Mouse (Mus musculus): ENCODE results near the gene Pik3r2. TPM values are rescaled to one million over a fixed set of nuclear protein-coding genes. Genes with fewer than 3 reads are reported as not detected.
A peak's percentile ranks its signal among the peaks of the same experiment; 100 is the strongest.

Pik3r2 gene
- total and polyA plus RNA-seq, 2 experiments from 2014 or later = 32.5 to 36.6 TPM

GRCm38 (mm10) chr8:70742176-70742575, 34.3 kb downstream of the Pik3r2 start:
- Histone ChIP-seq H3K4me3 (ENCODE audit: low read depth, low read length) (no peak overlapping the region), H3K9me3 (replicated peaks; ENCODE audit: control insufficient read depth, low read length) (no peaks in the 10 kb centered on the region), H3K9ac (replicated peaks; ENCODE audit: low read depth, low read length) (no peak overlapping the region), H3K27me3 (ENCODE audit: control insufficient read depth, insufficient read depth, low read length) (peaks cover 53% of the 10 kb centered on the region), H3K36me3 (replicated peaks; ENCODE audit: control insufficient read depth, insufficient read depth, low read length) (no peaks in the 10 kb centered on the region), H3K4me2 (ENCODE audit: low read depth, low read length) (no peak overlapping the region), H3K4me1 (ENCODE audit: control insufficient read depth, insufficient read depth) (peaks cover 15% of the 10 kb centered on the region), H3K27ac (ENCODE audit: low read depth) (no peak overlapping the region)
- ATAC-seq (ENCODE audit: insufficient read depth, low read depth) (no peak), DNase-seq (ENCODE audit: low spot score) (no peak)
- 24% methylated on average over 11 of the region's 11 CpGs for WGBS
- TF ChIP-seq CTCF (IDR thresholded peaks at IDR 0.05; ENCODE audit: low read depth) (no peak), EP300 (IDR thresholded peaks at IDR 0.05; ENCODE audit: low read depth) (no peak)

GRCm38 (mm10) chr8:70741661-70742060, 34.9 kb downstream of the Pik3r2 start:
- TF ChIP-seq CTCF (IDR thresholded peaks at IDR 0.05; ENCODE audit: low read depth) = no peak
- TF ChIP-seq EP300 (IDR thresholded peaks at IDR 0.05; ENCODE audit: low read depth) = no peak
- WGBS = 39% methylated on average over 5 of the region's 5 CpGs
- Histone ChIP-seq H3K4me3 (ENCODE audit: low read depth, low read length) (no peak overlapping the region), H3K9me3 (replicated peaks; ENCODE audit: control insufficient read depth, low read length) (no peaks in the 10 kb centered on the region), H3K9ac (replicated peaks; ENCODE audit: low read depth, low read length) (no peak overlapping the region), H3K27me3 (ENCODE audit: control insufficient read depth, insufficient read depth, low read length) (peaks cover 48% of the 10 kb centered on the region), H3K4me1 (ENCODE audit: control insufficient read depth, insufficient read depth) (peaks cover 15% of the 10 kb centered on the region), H3K27ac (ENCODE audit: low read depth) (no peak overlapping the region), H3K4me2 (ENCODE audit: low read depth, low read length) (no peak overlapping the region), H3K36me3 (replicated peaks; ENCODE audit: control insufficient read depth, insufficient read depth, low read length) (no peaks in the 10 kb centered on the region)
- DNase-seq (ENCODE audit: low spot score) (no peak), ATAC-seq (ENCODE audit: insufficient read depth, low read depth) (no peak)

GRCm38 (mm10) chr8:70738211-70738610, 38.3 kb downstream of the Pik3r2 start:
- no peak for ATAC-seq (ENCODE audit: insufficient read depth, low read depth)

GRCm38 (mm10) chr8:70737705-70738104, 38.8 kb downstream of the Pik3r2 start:
- ATAC-seq (ENCODE audit: insufficient read depth, low read depth) = no peak

More at GRCm38 (mm10) chr8:70738211-70738610, 38.3 kb downstream of the Pik3r2 start:
- H3K9me3 ChIP-seq (replicated peaks; ENCODE audit: control insufficient read depth, low read length) = no peaks in the 10 kb centered on the region
- peaks cover 4% of the 10 kb centered on the region; the same call in 1 of the 2 replicates for H3K4me1 ChIP-seq (ENCODE audit: control insufficient read depth, insufficient read depth)
- no peak overlapping the region for H3K27ac ChIP-seq (ENCODE audit: low read depth)
- H3K27me3 ChIP-seq (ENCODE audit: control insufficient read depth, insufficient read depth, low read length) = peaks cover 14% of the 10 kb centered on the region
- 40% methylated on average over 3 of the region's 3 CpGs for WGBS
- no peak overlapping the region for H3K9ac ChIP-seq (replicated peaks; ENCODE audit: low read depth, low read length)
- no peak overlapping the region for H3K4me3 ChIP-seq (ENCODE audit: low read depth, low read length)
- no peaks in the 10 kb centered on the region for H3K36me3 ChIP-seq (replicated peaks; ENCODE audit: control insufficient read depth, insufficient read depth, low read length)
- TF ChIP-seq CTCF (IDR thresholded peaks at IDR 0.05; ENCODE audit: low read depth) (no peak), EP300 (IDR thresholded peaks at IDR 0.05; ENCODE audit: low read depth) (no peak)
- H3K4me2 ChIP-seq (ENCODE audit: low read depth, low read length) = no peak overlapping the region
- DNase-seq (ENCODE audit: low spot score) = no peak

GRCm38 (mm10) chr8:70730956-70731355, 45.6 kb downstream of the Pik3r2 start:
- no peak overlapping the region for H3K9ac ChIP-seq (replicated peaks; ENCODE audit: low read depth, low read length)
- no peaks in the 10 kb centered on the region for H3K9me3 ChIP-seq (replicated peaks; ENCODE audit: control insufficient read depth, low read length)
- no peak for TF ChIP-seq EP300 (IDR thresholded peaks at IDR 0.05; ENCODE audit: low read depth)
- no peak for TF ChIP-seq CTCF (IDR thresholded peaks at IDR 0.05; ENCODE audit: low read depth)
- no peak overlapping the region for H3K27ac ChIP-seq (ENCODE audit: low read depth)
- H3K4me2 ChIP-seq (ENCODE audit: low read depth, low read length) = no peak overlapping the region
- DNase-seq (ENCODE audit: low spot score) (no peak), ATAC-seq (ENCODE audit: insufficient read depth, low read depth) (no peak)
- no peaks in the 10 kb centered on the region for H3K4me1 ChIP-seq (ENCODE audit: control insufficient read depth, insufficient read depth)
- H3K27me3 ChIP-seq (ENCODE audit: control insufficient read depth, insufficient read depth, low read length) = peaks cover 63% of the 10 kb centered on the region
- H3K4me3 ChIP-seq (ENCODE audit: low read depth, low read length) = no peak overlapping the region
- H3K36me3 ChIP-seq (replicated peaks; ENCODE audit: control insufficient read depth, insufficient read depth, low read length) = no peaks in the 10 kb centered on the region
- 85% methylated on average over 4 of the region's 4 CpGs for WGBS

More at GRCm38 (mm10) chr8:70737705-70738104, 38.8 kb downstream of the Pik3r2 start:
- Histone ChIP-seq H3K27me3 (ENCODE audit: control insufficient read depth, insufficient read depth, low read length) (peaks cover 13% of the 10 kb centered on the region), H3K4me2 (ENCODE audit: low read depth, low read length) (no peak overlapping the region), H3K9ac (replicated peaks; ENCODE audit: low read depth, low read length) (no peak overlapping the region), H3K27ac (ENCODE audit: low read depth) (no peak overlapping the region), H3K9me3 (replicated peaks; ENCODE audit: control insufficient read depth, low read length) (no peaks in the 10 kb centered on the region), H3K4me3 (ENCODE audit: low read depth, low read length) (no peak overlapping the region), H3K4me1 (ENCODE audit: control insufficient read depth, insufficient read depth) (no peaks in the 10 kb centered on the region; the same call in 1 of the 2 replicates), H3K36me3 (replicated peaks; ENCODE audit: control insufficient read depth, insufficient read depth, low read length) (no peaks in the 10 kb centered on the region)
- 57% methylated on average over 5 of the region's 5 CpGs for whole genome bisulfite sequencing
- TF ChIP-seq EP300 (IDR thresholded peaks at IDR 0.05; ENCODE audit: low read depth) = no peak
- no peak for TF ChIP-seq CTCF (IDR thresholded peaks at IDR 0.05; ENCODE audit: low read depth)
- no peak for DNase-seq (ENCODE audit: low spot score)

- H3K27me3 ChIP-seq (ENCODE audit: control insufficient read depth, insufficient read depth, low read length) = peaks cover 63% of the 10 kb centered on the region
- DNase-seq (ENCODE audit: low spot score) (no peak), ATAC-seq (ENCODE audit: insufficient read depth, low read depth) (no peak)
- H3K4me2 ChIP-seq (ENCODE audit: low read depth, low read length) = peak overlapping the region; percentile 51
- no peak overlapping the region for H3K9ac ChIP-seq (replicated peaks; ENCODE audit: low read depth, low read length)
- no peaks in the 10 kb centered on the region for H3K9me3 ChIP-seq (replicated peaks; ENCODE audit: control insufficient read depth, low read length)
- no peak for TF ChIP-seq CTCF (IDR thresholded peaks at IDR 0.05; ENCODE audit: low read depth)
- TF ChIP-seq EP300 (IDR thresholded peaks at IDR 0.05; ENCODE audit: low read depth) = no peak
- no peaks in the 10 kb centered on the region for H3K4me1 ChIP-seq (ENCODE audit: control insufficient read depth, insufficient read depth)
- H3K4me3 ChIP-seq (ENCODE audit: low read depth, low read length) = peak overlapping the region; percentile 27
- no peaks in the 10 kb centered on the region for H3K36me3 ChIP-seq (replicated peaks; ENCODE audit: control insufficient read depth, insufficient read depth, low read length)
- WGBS = 3% methylated on average over 32 of the region's 34 CpGs
- no peak overlapping the region for H3K27ac ChIP-seq (ENCODE audit: low read depth)
Measured at GRCm38 (mm10) chr8:70729808-70730475, 46.6 kb downstream of the Pik3r2 start.

Data from heart, postnatal 0 days (tissue).